Mouse (Mus musculus) kidney, embryonic 14.5 days (tissue): ENCODE data around the gene Mapk14. TPM values are rescaled to one million over a fixed set of nuclear protein-coding genes. Genes with fewer than 3 reads are reported as not detected.

ENCODE experiments used
- ATAC-seq: fragments of 200-750 bp; cut with Nextera tagmentation; 2 replicates; pipeline ENCODE4 v1.8.0; 2017; ENCODE audit warnings: moderate number of reproducible peaks, mild to moderate bottlenecking, moderate TSS enrichment, moderate library complexity; ENCODE audit not compliant: low FRiP score, low TSS enrichment
- H3K27ac ChIP-seq: fragments of 300-500 bp; sonication (generic); 2 replicates; pipeline ENCODE4 v1.5.1; 2014; ENCODE audit warnings: low read depth, mild to moderate bottlenecking, low read length, moderate library complexity, mixed read lengths
- H3K27me3 ChIP-seq: fragments of 300-500 bp; sonication (generic); 2 replicates; pipeline ENCODE4 v1.6.1; 2014; ENCODE audit warnings: mild to moderate bottlenecking, low read length; ENCODE audit not compliant: control insufficient read depth, insufficient read depth
- H3K36me3 ChIP-seq: fragments of 300-500 bp; sonication (generic); 2 replicates; pipeline ENCODE4 v1.6.1; 2014; ENCODE audit warnings: low read length, mixed read lengths; ENCODE audit not compliant: control insufficient read depth, insufficient read depth
- H3K4me1 ChIP-seq: fragments of 300-500 bp; sonication (generic); 2 replicates; pipeline ENCODE4 v1.6.1; 2014; ENCODE audit warnings: low read length, mixed read lengths; ENCODE audit not compliant: control insufficient read depth, insufficient read depth
- H3K4me2 ChIP-seq: fragments of 300-500 bp; sonication (generic); replicated peaks from 2 replicates; pipeline ENCODE4 v1.6.1; 2014; ENCODE audit warnings: low read depth, mild to moderate bottlenecking, low read length
- H3K4me3 ChIP-seq: fragments of 300-500 bp; sonication (generic); 2 replicates; pipeline ENCODE4 v1.5.1; 2014; ENCODE audit warnings: mild to moderate bottlenecking, low read length
- H3K9ac ChIP-seq: fragments of 300-500 bp; sonication (generic); 2 replicates; pipeline ENCODE4 v1.6.1; 2014; ENCODE audit warnings: low read depth, mild to moderate bottlenecking, low read length, moderate library complexity
- H3K9me3 ChIP-seq: fragments of 300-500 bp; sonication (generic); 2 replicates; pipeline ENCODE4 v1.6.1; 2016; ENCODE audit warnings: low read length; ENCODE audit not compliant: control insufficient read depth
- WGBS: fragments of 180-500 bp; shearing (Covaris S2); extraction: QIAGEN DNeasy Blood & Tissue Kit; methylation state at CpG from one replicate; pipeline ENCODE4 v1.1.7; 2014; 5-methylcytosine and 5-hydroxymethylcytosine counted together
- polyA plus RNA-seq: library from polyadenylated mRNA; unstranded; fragments of >200 nt; fragmentation: Nextera tagmentation; extraction: Ambion mirVana; gene quantifications from 2 replicates; pipeline ENCODE4 v1.2.1, GENCODE M21; 2014

The Mapk14 gene
- polyA plus RNA-seq, 1 experiment from 2014 or later = 61.6 TPM

DNA sequence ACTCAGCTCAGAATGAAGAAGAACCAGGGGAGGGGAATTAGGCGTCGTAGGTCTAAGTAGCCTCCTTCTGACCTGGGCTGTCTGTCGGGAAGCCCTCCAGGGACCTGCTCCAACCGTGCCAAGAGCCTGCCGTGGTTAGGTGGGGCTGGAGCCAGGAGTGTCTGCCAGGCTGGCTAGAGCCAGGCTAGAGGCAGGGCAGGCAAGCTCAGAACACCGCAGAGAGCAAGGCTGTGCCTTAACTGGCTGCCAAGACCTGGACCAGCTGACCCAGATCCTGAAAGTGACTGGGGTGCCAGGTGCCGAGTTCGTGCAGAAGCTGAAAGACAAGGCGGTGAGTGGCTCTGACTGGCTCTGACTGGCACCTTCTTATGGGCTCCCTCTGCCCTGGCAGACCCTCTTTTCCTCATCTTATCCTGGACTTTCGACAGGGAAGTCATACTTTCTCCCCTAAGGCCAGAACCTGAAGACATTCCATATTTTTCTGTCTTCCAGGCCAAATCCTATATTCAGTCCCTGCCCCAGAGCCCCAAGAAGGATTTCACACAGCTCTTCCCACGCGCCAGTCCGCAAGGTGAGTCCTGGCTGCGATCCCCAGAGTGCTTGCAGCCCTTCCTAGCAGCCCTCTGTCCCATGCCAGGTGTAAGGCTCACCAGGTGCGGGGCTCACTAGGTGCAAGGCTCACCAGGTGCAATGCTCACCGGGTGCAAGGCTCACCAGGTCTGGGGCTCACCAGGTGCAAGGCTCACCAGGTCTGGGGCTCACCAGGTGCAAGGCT is 86.3 kb downstream of the Mapk14 start:
- no peak for ATAC-seq

DNA sequence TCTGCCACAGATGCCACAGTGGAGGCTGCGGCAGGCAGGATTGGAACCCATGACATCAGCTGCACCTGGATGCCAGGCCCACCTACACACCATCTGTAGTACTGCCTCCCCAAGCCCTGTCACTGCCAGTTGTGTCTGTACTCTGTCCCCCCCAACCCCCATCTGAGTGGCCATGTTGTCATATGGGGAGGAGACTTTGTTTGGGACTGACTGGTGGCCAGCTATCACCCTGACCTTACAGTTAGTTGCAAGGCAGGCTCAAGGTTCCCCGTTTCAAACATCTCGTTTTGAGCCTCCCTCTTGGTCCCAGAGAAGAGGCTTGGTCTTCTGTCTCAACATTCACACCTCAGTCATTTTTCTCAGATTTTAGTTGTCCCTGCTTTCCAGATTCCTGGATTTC is 88.6 kb downstream of the Mapk14 start:
- H3K27me3 ChIP-seq = no peaks in the 10 kb centered on the region
- 0 out of 2 replicates have a peak, but pooled peaks cover 6% of the 10 kb centered on the region for H3K4me1 ChIP-seq
- H3K9ac ChIP-seq = no peak overlapping the region
- no peak overlapping the region for H3K4me3 ChIP-seq
- peaks cover 3% of the 10 kb centered on the region; the same call in 1 of the 2 replicates for H3K36me3 ChIP-seq
- no peak overlapping the region for H3K4me2 ChIP-seq
- no peaks in the 10 kb centered on the region for H3K9me3 ChIP-seq
- WGBS = 87% methylated on average over 3 of the region's 3 CpGs
- no peak for ATAC-seq
- no peak overlapping the region for H3K27ac ChIP-seq

More for the DNA sequence above, 86.3 kb downstream of the Mapk14 start:
- Histone ChIP-seq H3K9me3 (no peaks in the 10 kb centered on the region), H3K4me3 (no peak overlapping the region), H3K4me2 (no peak overlapping the region), H3K36me3 (peaks cover 3% of the 10 kb centered on the region; the same call in 1 of the 2 replicates), H3K9ac (no peak overlapping the region), H3K27ac (no peak overlapping the region), H3K4me1 (0 out of 2 replicates have a peak, but pooled peaks cover 6% of the 10 kb centered on the region), H3K27me3 (no peaks in the 10 kb centered on the region)
- 85% methylated on average over 16 of the region's 16 CpGs for WGBS

DNA sequence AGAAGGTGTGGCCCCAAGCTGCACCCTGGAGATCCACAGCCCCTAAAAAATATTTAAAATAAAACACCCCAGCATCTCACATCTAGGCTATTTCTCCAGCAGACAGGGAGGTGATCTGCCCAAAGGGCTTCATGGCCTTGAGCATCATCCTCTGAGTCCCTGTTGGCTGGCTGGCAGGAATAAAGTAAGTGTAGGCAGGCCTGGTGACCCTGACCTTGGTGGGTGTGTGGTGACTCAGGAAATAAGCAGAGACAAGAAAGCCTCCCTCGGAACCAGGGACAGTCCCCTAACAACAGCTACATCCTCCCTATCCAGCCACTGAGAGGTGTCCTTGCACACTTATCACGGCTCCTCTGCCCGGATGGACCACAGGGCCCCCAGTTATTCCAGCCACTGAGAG is 89.7 kb downstream of the Mapk14 start:
- 63% methylated on average over 3 of the region's 3 CpGs for WGBS
- Histone ChIP-seq H3K4me3 (no peak overlapping the region), H3K27ac (no peak overlapping the region), H3K4me2 (no peak overlapping the region), H3K9me3 (no peaks in the 10 kb centered on the region), H3K27me3 (no peaks in the 10 kb centered on the region), H3K4me1 (0 out of 2 replicates have a peak, but pooled peaks cover 6% of the 10 kb centered on the region), H3K9ac (no peak overlapping the region), H3K36me3 (peaks cover 3% of the 10 kb centered on the region; the same call in 1 of the 2 replicates)
- ATAC-seq = no peak

DNA sequence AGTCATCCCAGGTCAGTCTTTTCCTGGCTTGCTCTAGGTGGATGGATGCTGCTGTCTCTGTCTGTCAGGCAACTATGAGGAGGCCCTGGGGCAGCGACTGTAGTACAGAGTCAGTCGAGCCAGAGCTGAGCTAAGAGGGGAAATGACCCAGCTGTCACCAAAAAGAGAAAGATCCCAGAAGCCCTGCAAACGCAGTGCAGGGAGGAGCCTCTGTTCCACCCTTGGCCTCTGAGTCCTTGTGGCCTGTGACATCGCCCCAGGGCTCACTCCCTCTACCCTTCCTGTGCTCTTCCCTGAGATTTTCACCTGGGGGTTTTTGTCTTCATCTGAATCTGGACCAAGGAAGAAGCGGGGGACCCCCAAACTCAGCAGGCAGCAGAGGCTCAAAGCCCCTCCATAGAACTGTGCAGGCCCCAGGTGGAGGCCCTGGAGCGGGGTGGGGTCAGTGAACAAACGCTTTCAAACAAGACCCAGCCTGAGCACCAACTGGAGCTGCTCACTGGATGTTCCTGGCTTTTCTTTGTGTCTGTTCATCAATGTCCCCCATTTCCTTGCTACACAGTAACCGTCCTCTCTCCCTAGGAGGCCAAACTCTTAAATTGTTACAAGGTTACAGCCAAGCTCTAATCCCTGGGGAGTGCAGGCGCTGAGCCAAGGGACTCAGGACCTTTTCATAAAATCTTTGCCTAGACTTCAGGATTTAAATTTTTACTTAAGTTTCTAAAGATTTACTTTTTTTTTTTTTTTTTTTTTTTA is 90.3 kb downstream of the Mapk14 start:
- 0 out of 2 replicates have a peak, but pooled peaks cover 6% of the 10 kb centered on the region for H3K4me1 ChIP-seq
- no peak overlapping the region for H3K27ac ChIP-seq
- no peak overlapping the region for H3K4me3 ChIP-seq
- no peak overlapping the region for H3K4me2 ChIP-seq
- peaks cover 3% of the 10 kb centered on the region; the same call in 1 of the 2 replicates for H3K36me3 ChIP-seq
- H3K9me3 ChIP-seq = no peaks in the 10 kb centered on the region
- no peaks in the 10 kb centered on the region for H3K27me3 ChIP-seq
- 50% methylated on average over 9 of the region's 9 CpGs for WGBS
- H3K9ac ChIP-seq = no peak overlapping the region
- no peak for ATAC-seq

DNA sequence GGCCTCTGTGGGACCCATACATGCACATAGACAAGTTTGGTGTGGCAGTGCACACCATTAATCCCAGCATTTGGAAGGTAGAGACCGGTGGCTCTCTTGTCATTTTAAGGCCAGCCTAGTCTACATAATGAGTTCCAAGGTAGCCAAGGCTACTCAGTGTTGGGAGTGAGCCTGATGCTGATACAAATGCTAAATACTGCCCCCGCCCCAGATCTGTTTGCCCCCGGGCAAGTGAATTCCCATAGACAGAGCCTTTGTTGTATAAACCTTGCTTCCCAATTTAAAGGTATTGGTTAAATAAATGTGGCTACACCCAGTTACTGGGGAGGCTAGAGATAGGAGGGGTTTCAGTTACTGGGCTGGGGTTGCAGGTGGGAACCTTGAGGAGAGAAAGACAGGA is 93.9 kb downstream of the Mapk14 start:
- no peak overlapping the region for H3K4me3 ChIP-seq
- no peak overlapping the region for H3K9ac ChIP-seq
- H3K36me3 ChIP-seq = no peaks in the 10 kb centered on the region
- no peaks in the 10 kb centered on the region for H3K27me3 ChIP-seq
- 0 out of 2 replicates have a peak, but pooled peaks cover 6% of the 10 kb centered on the region for H3K4me1 ChIP-seq
- 81% methylated on average over 3 of the region's 3 CpGs for WGBS
- H3K27ac ChIP-seq = no peak overlapping the region
- ATAC-seq = no peak
- no peaks in the 10 kb centered on the region for H3K9me3 ChIP-seq
- H3K4me2 ChIP-seq = no peak overlapping the region

DNA sequence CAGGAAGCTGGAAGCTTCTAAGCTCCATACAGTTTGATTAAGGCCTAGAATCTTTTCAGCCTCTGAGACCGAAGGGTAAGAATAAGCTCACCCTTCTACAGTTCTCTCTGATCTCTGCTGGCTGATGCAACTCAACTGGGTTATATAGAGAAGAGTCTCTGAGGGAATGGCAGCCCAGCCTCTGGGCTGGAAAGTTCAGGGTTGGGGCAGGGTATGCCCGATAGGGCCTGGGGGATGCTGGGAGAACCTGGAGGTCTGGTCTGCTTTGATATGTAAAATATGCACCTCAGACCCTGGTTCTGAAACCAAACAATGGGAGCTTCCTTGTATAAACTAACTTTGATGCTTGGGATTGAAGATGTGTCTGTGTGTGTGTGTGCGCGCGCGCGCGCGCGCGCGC is 96.4 kb downstream of the Mapk14 start:
- ATAC-seq = no peak
- H3K4me2 ChIP-seq = no peak overlapping the region
- H3K9me3 ChIP-seq = no peaks in the 10 kb centered on the region
- no peaks in the 10 kb centered on the region for H3K36me3 ChIP-seq
- no peaks in the 10 kb centered on the region for H3K4me1 ChIP-seq
- no peak overlapping the region for H3K27ac ChIP-seq
- no peaks in the 10 kb centered on the region for H3K27me3 ChIP-seq
- WGBS = 96% methylated on average over 12 of the region's 12 CpGs
- no peak overlapping the region for H3K9ac ChIP-seq
- no peak overlapping the region for H3K4me3 ChIP-seq

DNA sequence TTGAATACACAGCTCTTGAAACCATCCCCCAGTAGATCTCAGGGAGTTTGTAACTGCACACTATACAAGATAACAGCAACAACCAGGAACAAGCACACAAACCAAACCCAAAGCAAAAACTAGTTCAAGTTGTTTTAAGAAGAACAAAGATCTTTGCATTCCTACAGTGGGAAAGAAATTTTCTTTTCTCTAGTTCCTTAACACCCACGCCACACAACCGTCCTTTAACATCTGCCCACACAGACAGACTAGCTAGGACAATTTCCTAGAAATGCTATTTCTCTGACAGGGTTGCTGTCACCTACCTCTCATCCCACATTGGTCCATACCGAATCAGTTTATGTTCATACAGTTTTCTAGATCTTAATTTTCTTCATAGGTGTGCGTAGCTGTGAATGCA is 105.9 kb downstream of the Mapk14 start:
- H3K27me3 ChIP-seq = no peaks in the 10 kb centered on the region
- no peak overlapping the region for H3K4me2 ChIP-seq
- H3K27ac ChIP-seq = no peak overlapping the region
- no peaks in the 10 kb centered on the region for H3K36me3 ChIP-seq
- peaks cover 13% of the 10 kb centered on the region; the same call in 1 of the 2 replicates for H3K4me1 ChIP-seq
- WGBS = 89% methylated on average over 4 of the region's 4 CpGs
- peaks cover 6% of the 10 kb centered on the region; the same call in 1 of the 2 replicates for H3K9me3 ChIP-seq
- no peak overlapping the region for H3K4me3 ChIP-seq
- ATAC-seq = no peak
- no peak overlapping the region for H3K9ac ChIP-seq
